Mouse (Mus musculus) thymus, adult 2 months (tissue): ENCODE results near the gene Gm8914. TPM values are rescaled to one million over a fixed set of nuclear protein-coding genes. Genes with fewer than 3 reads are reported as not detected.
"Not testable (repeated sequence)": the region's sequence is repeated elsewhere in the genome, so short reads cannot be mapped to it uniquely, and the experiment has no call there.

Source experiments
- DNase-seq: peaks from one replicate; pipeline ENCODE4 v3.0.0; 2021
- H3K27ac ChIP-seq: fragments of 200-500 bp; 2 replicates; pipeline ENCODE4 v1.5.1; 2012; ENCODE audit warnings: low read length, control low read depth; ENCODE audit not compliant: control insufficient read depth, insufficient read depth
- H3K27me3 ChIP-seq: fragments of 200-500 bp; 2 replicates; pipeline ENCODE4 v1.6.1; 2012; ENCODE audit warnings: mild to moderate bottlenecking, low read length, moderate library complexity, mixed read lengths; ENCODE audit not compliant: control insufficient read depth, insufficient read depth
- H3K36me3 ChIP-seq: fragments of 200-500 bp; 2 replicates; pipeline ENCODE4 v1.6.1; 2012; ENCODE audit warnings: mild to moderate bottlenecking, low read length, moderate library complexity; ENCODE audit not compliant: control insufficient read depth, insufficient read depth
- H3K4me1 ChIP-seq: fragments of 200-500 bp; replicated peaks from 2 replicates; pipeline ENCODE4 v1.6.1; 2012; ENCODE audit warnings: low read length; ENCODE audit not compliant: control insufficient read depth, insufficient read depth
- H3K4me3 ChIP-seq: fragments of 200-500 bp; 2 replicates; pipeline ENCODE4 v1.5.1; 2012; ENCODE audit warnings: mild to moderate bottlenecking, low read length, control low read depth, moderate library complexity; ENCODE audit not compliant: control insufficient read depth, insufficient read depth
- WGBS: fragments of 180-500 bp; shearing (Covaris S2); methylation state at CpG from one replicate; pipeline ENCODE4 v1.1.7; 2018; 5-methylcytosine and 5-hydroxymethylcytosine counted together
- polyA plus RNA-seq: library from polyadenylated mRNA; depleted of rRNA; stranded (reverse); fragments of >200 nt; gene quantifications from 2 replicates; pipeline ENCODE4 v1.2.3, GENCODE M21; 2012; rRNA removed

Gm8914 gene
- polyA plus RNA-seq, result not detected in 2 replicates

- H3K4me1 ChIP-seq, H3K27me3 ChIP-seq, H3K27ac ChIP-seq, H3K4me3 ChIP-seq, H3K36me3 ChIP-seq, DNase-seq: not testable (repeated sequence)
- no CpG with 5 or more reads among the region's 5 CpGs for WGBS
These were observed at the start of gene Gm8914 for GRCm38 (mm10) chrX:91479826-91480225. Gene Gm8914, plus strand, starts transcription at chrX:91480126.

Other genes starting within 250 kb of the Gm8914 start
- not detected in 2 replicates for gene Mageb2, start 148.4 kb upstream of the Gm8914 start, polyA plus RNA-seq
- not detected in 2 replicates for gene Gm5072, start 87.6 kb upstream of the Gm8914 start, polyA plus RNA-seq
- gene 1700084M14Rik, start 95.8 kb downstream of the Gm8914 start, polyA plus RNA-seq, result not detected in 2 replicates
- gene Gm14781, start 152.1 kb downstream of the Gm8914 start, polyA plus RNA-seq, result not detected in 2 replicates